1 mouse cellular context compared by ENCODE assay signal in the genomic region with DNA sequence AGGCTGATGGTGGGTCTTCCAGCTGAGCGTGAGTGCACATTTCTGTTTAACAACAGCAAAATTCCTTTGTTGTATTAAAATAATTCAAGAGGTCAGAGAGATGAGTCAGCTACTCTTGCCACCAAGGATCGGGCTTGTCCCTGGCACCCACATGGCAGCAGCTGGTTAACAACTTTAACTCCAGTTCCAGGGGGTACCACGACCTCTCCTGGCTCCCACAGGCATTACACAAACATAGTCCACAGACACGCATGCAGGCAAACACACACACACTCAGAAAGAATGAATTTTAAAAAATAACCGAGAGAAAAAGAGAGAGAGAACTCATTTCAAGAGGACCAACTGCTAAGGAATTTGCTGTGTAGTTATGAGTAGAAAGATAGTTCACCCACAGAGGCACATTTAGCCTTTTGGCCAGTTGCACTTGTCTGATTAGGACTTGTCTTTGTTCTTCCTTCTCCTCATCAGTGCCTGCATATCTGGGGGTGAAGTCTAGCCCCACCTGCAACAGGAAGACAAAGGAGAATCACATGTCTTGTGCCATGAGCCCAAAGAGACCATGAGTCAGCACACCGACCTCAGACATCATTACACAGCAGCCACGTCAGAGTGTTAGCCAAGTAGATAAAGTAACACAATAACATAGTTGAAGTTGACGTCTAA.
TF ChIP-seq lines count a peak whose summit lies in the region.

No protein-coding gene starts in this region.

TF ChIP-seq in CH12.LX, 34 proteins besides CTCF, POLR2A, EP300 and RAD21:
- no peak for TF ChIP-seq CHD2 (IDR thresholded peaks at IDR 0.05; ENCODE audit: low read length)
- TF ChIP-seq MAZ (IDR thresholded peaks at IDR 0.05; ENCODE audit: low read depth, low read length) = no peak
- no peak for TF ChIP-seq PAX5 (IDR thresholded peaks at IDR 0.05; ENCODE audit: low read length)
- TF ChIP-seq ZC3H11A (IDR thresholded peaks at IDR 0.05; ENCODE audit: low read depth, low read length) = no peak
- TF ChIP-seq IRF4 (IDR thresholded peaks at IDR 0.05; ENCODE audit: low read depth, low read length) = no peak
- no peak for TF ChIP-seq CHD1 (IDR thresholded peaks at IDR 0.05; ENCODE audit: low read depth, low read length)
- TF ChIP-seq MXI1 (IDR thresholded peaks at IDR 0.05; ENCODE audit: low read depth, low read length) = no peak
- TF ChIP-seq GABPA (IDR thresholded peaks at IDR 0.05; ENCODE audit: insufficient replicate concordance, low read depth, low read length) = no peak
